12 mouse cellular contexts compared by ENCODE assay signal in genomic region chr16:94414151-94414550, GRCm38 (mm10).
"Had no signal": no experiment of that assay in that cellular context is flagged by ENCODE, and none has a peak within 500 bp of the region (broad histone marks: within the 10 kb centered on the region; RNA-seq: fewer than 3 reads in every experiment).

No protein-coding gene starts in this region.

- DNase-seq: kidney, adult 18-20 months; kidney, adult 9 months; kidney, postnatal 25 days; lung, adult 2 months; lung, postnatal 14 days; lung, postnatal 4 days; midbrain, embryonic 14.5 days; thymus, adult 18-20 months; thymus, postnatal 36 days had no signal

- H3K4me2 ChIP-seq: midbrain, embryonic 11.5 days had no signal

- H3K9ac ChIP-seq: liver, embryonic 14.5 days had no signal

- H3K27ac ChIP-seq: kidney, postnatal 0 days; liver, embryonic 14.5 days had no signal
